8 mouse cellular contexts compared by ENCODE assay signal in genomic region chr10:67115115-67115514, GRCm38 (mm10). TPM values are rescaled to one million over a fixed set of nuclear protein-coding genes. Genes with fewer than 3 reads are reported as not detected.
A peak's percentile ranks its signal among the peaks of the same experiment; 100 is the strongest.
DNase-seq lines count a peak whose midpoint lies in the region; ATAC-seq and TF ChIP-seq lines count a peak whose summit lies in the region.

No protein-coding gene starts in this region.

- H3K4me2 ChIP-seq in forebrain, embryonic 16.5 days (ENCODE audit: low read length), result no peak overlapping the region
- 0 out of 2 replicates have a peak overlapping the region, but pooled peaks have one; percentile 19 for H3K4me2 ChIP-seq in limb, embryonic 12.5 days

- H3K9me3 ChIP-seq in E14TG2a.4 (ENCODE audit: low read length), result no peaks in the 10 kb centered on the region
- no peaks in the 10 kb centered on the region for H3K9me3 ChIP-seq in forebrain, embryonic 16.5 days (ENCODE audit: control insufficient read depth, low read length)
- no peaks in the 10 kb centered on the region for H3K9me3 ChIP-seq in limb, embryonic 12.5 days

- peaks cover 31% of the 10 kb centered on the region for H3K4me1 ChIP-seq in kidney, adult 2 months (ENCODE audit: control insufficient read depth, insufficient read depth, low read length)
- peaks cover 98% of the 10 kb centered on the region for H3K4me1 ChIP-seq in E14TG2a.4 (replicated peaks; ENCODE audit: low read depth, low read length)
- H3K4me1 ChIP-seq in forebrain, embryonic 16.5 days (replicated peaks; ENCODE audit: control insufficient read depth, insufficient read depth, low read length), result peaks cover 25% of the 10 kb centered on the region
- peaks cover 64% of the 10 kb centered on the region for H3K4me1 ChIP-seq in limb, embryonic 12.5 days (replicated peaks)

- no peak for TF ChIP-seq CTCF in kidney, adult 2 months (conservative IDR thresholded peaks at IDR 0.05; ENCODE audit: insufficient read depth, insufficient read length, low read depth, low read length)
- no peak for TF ChIP-seq CTCF in E14TG2a.4 (conservative IDR thresholded peaks at IDR 0.05; ENCODE audit: low read length)

- peak; percentile 54 for DNase-seq in kidney, adult 2 months
- no peak for DNase-seq in kidney, postnatal 25 days
- DNase-seq in urinary bladder, adult 2 months (ENCODE audit: low spot score), result no peak
- no peak for DNase-seq in ovary, adult 18-20 months (ENCODE audit: low spot score)
- DNase-seq in cerebellum, postnatal 25 days, result no peak

- ATAC-seq in forebrain, embryonic 16.5 days, result no peak
- ATAC-seq in limb, embryonic 12.5 days (ENCODE audit: insufficient number of reproducible peaks, insufficient read depth, low FRiP score, low TSS enrichment, low read depth), result no peak; the same call in 1 of the 2 replicates

- no peak overlapping the region for H3K4me3 ChIP-seq in kidney, adult 2 months (ENCODE audit: insufficient read depth, low read depth, low read length)
- 0 out of 2 replicates have a peak overlapping the region, but pooled peaks have one; percentile 1 for H3K4me3 ChIP-seq in E14TG2a.4 (replicated peaks; ENCODE audit: low read length)
- H3K4me3 ChIP-seq in forebrain, embryonic 16.5 days (replicated peaks; ENCODE audit: low read length), result no peak overlapping the region
- H3K4me3 ChIP-seq in limb, embryonic 12.5 days (replicated peaks), result no peak overlapping the region

- no peak for TF ChIP-seq POLR2A in kidney, adult 2 months (IDR thresholded peaks at IDR 0.05; ENCODE audit: low read depth, low read length)

- WGBS in kidney, adult 2 months, result 26% methylated on average over 6 of the region's 6 CpGs
- 28% methylated on average over 6 of the region's 6 CpGs for WGBS in forebrain, embryonic 16.5 days
- 8% methylated on average over 6 of the region's 6 CpGs for WGBS in limb, embryonic 12.5 days

- H3K36me3 ChIP-seq in kidney, adult 2 months (ENCODE audit: control insufficient read depth, insufficient read depth, low read length), result no peaks in the 10 kb centered on the region
- peaks cover 56% of the 10 kb centered on the region for H3K36me3 ChIP-seq in E14TG2a.4 (ENCODE audit: insufficient read depth, low read length)
- no peaks in the 10 kb centered on the region for H3K36me3 ChIP-seq in forebrain, embryonic 16.5 days (ENCODE audit: control insufficient read depth, insufficient read depth)
- H3K36me3 ChIP-seq in limb, embryonic 12.5 days, result no peaks in the 10 kb centered on the region

- 0 out of 2 replicates have a peak overlapping the region, but pooled peaks have one; percentile 6 for H3K27ac ChIP-seq in kidney, adult 2 months (ENCODE audit: insufficient read depth, low read depth, low read length)
- peak overlapping the region; percentile 64 for H3K27ac ChIP-seq in forebrain, embryonic 16.5 days (ENCODE audit: low read length)
- peak overlapping the region; percentile 85 for H3K27ac ChIP-seq in limb, embryonic 12.5 days

- no peaks in the 10 kb centered on the region for H3K27me3 ChIP-seq in kidney, adult 2 months (replicated peaks; ENCODE audit: control insufficient read depth, insufficient read depth, low read length)
- H3K27me3 ChIP-seq in E14TG2a.4 (ENCODE audit: insufficient read depth, low read length), result no peaks in the 10 kb centered on the region
- no peaks in the 10 kb centered on the region for H3K27me3 ChIP-seq in forebrain, embryonic 16.5 days (replicated peaks; ENCODE audit: control insufficient read depth, insufficient read depth, low read length)
- no peaks in the 10 kb centered on the region for H3K27me3 ChIP-seq in limb, embryonic 12.5 days

- no peak overlapping the region for H3K9ac ChIP-seq in forebrain, embryonic 16.5 days (replicated peaks; ENCODE audit: low read depth, low read length)
- H3K9ac ChIP-seq in limb, embryonic 12.5 days (replicated peaks), result no peak overlapping the region

RNA-seq across cellular contexts. Expression of gene Reep3, which starts 18.4 kb away (rescaled TPM):
- polyA plus RNA-seq in kidney, adult 2 months (2012; rRNA removed), result 22.2 and 26.0 TPM in 2 replicates
- polyA plus RNA-seq in forebrain, embryonic 16.5 days (2015; fragmentation: Nextera tagmentation; extraction: Ambion mirVana), result 34.9 and 39.3 TPM in 2 replicates
- 31.4 and 33.3 TPM in 2 replicates for polyA plus RNA-seq in limb, embryonic 12.5 days (2016; fragmentation: Nextera tagmentation; extraction: Ambion mirVana)
- 50.7 and 62.2 TPM in 2 replicates for polyA plus RNA-seq in urinary bladder, adult 2 months (2012; rRNA removed)

RNA-seq across cellular contexts. Expression of gene Jmjd1c, which starts 19.2 kb away (rescaled TPM):
- polyA plus RNA-seq in kidney, adult 2 months (2012; rRNA removed), result 9.4 and 10.0 TPM in 2 replicates
- 51.8 and 55.2 TPM in 2 replicates for polyA plus RNA-seq in forebrain, embryonic 16.5 days (2015; fragmentation: Nextera tagmentation; extraction: Ambion mirVana)
- 43.8 and 47.5 TPM in 2 replicates for polyA plus RNA-seq in limb, embryonic 12.5 days (2016; fragmentation: Nextera tagmentation; extraction: Ambion mirVana)
- 28.3 and 31.8 TPM in 2 replicates for polyA plus RNA-seq in urinary bladder, adult 2 months (2012; rRNA removed)

Comparison
In these comparisons a context has a peak if more than half of its experiments do, and no peak if none do; other contexts are left out.
1. H3K27ac ChIP-seq: peak in every context shown above with its lines; median percentile 85 in limb, embryonic 12.5 days; 64 in forebrain, embryonic 16.5 days; 6 in kidney, adult 2 months.